17 mouse cellular contexts compared by ENCODE assay signal in the genomic region with DNA sequence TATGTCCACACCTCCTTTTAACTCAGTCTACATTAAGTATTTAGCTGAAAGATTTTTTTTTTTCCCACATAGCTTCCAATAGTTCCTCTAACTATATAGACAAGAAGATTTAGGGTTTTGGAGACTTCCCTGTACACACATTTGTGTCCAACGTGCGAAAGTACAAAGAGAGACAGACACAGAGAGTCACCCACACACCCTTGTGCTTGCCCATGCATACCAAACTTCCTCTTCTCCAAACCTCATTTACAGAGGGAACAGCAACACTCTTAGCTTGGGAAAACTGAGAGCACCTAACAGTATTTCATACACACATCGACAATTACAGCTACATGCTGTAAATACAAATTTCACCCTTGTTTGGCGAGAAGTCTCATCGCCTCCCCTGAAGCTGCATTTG.
"Had no signal": no experiment of that assay in that cellular context is flagged by ENCODE, and none has a peak within 500 bp of the region (broad histone marks: within the 10 kb centered on the region; RNA-seq: fewer than 3 reads in every experiment).

No protein-coding gene starts in this region.

- ATAC-seq: liver, embryonic 12.5 days; liver, postnatal 0 days; lung, postnatal 0 days; midbrain, embryonic 13.5 days; midbrain, embryonic 15.5 days; midbrain, embryonic 16.5 days had no signal

- DNase-seq: left cerebral cortex, postnatal 4 days; liver; liver, embryonic 13.5 days; liver, postnatal 0 days; lung, adult 18-20 months; lung, adult 2 months; lung, embryonic 14.5 days; lung, postnatal 10 days; lung, postnatal 14 days; lung, postnatal 36 days; lung, postnatal 4 days; midbrain, embryonic 14.5 days had no signal
